Mouse (Mus musculus) intestine, embryonic 14.5 days (tissue): ENCODE data around the gene Gpr61. TPM values are rescaled to one million over a fixed set of nuclear protein-coding genes. Genes with fewer than 3 reads are reported as not detected.

ENCODE experiments used
- ATAC-seq: fragments of 200-750 bp; cut with Nextera tagmentation; replicated peaks from 2 replicates; pipeline ENCODE4 v1.8.0; 2017; ENCODE audit warnings: low read depth, moderate number of reproducible peaks, moderate TSS enrichment, moderate library complexity; ENCODE audit not compliant: low FRiP score, low TSS enrichment
- DNase-seq: peaks from one replicate; pipeline ENCODE4 v3.0.0-alpha.2; 2018; ENCODE audit warnings: low spot score
- H3K27ac ChIP-seq: fragments of 300-500 bp; sonication (generic); 2 replicates; pipeline ENCODE4 v1.5.1; 2014; ENCODE audit warnings: low read depth, mild to moderate bottlenecking, control low read depth
- H3K27me3 ChIP-seq: fragments of 300-500 bp; sonication (generic); replicated peaks from 2 replicates; pipeline ENCODE4 v1.6.1; 2014; ENCODE audit warnings: low read length, control low read depth; ENCODE audit not compliant: control insufficient read depth, insufficient read depth
- H3K36me3 ChIP-seq: fragments of 300-500 bp; sonication (generic); 2 replicates; pipeline ENCODE4 v1.6.1; 2014; ENCODE audit warnings: low read length, control low read depth; ENCODE audit not compliant: control insufficient read depth, insufficient read depth
- H3K4me1 ChIP-seq: fragments of 300-500 bp; sonication (generic); replicated peaks from 2 replicates; pipeline ENCODE4 v1.6.1; 2014; ENCODE audit warnings: low read length, control low read depth, mixed read lengths; ENCODE audit not compliant: control insufficient read depth, insufficient read depth
- H3K4me2 ChIP-seq: fragments of 300-500 bp; sonication (generic); 2 replicates; pipeline ENCODE4 v1.6.1; 2014; ENCODE audit warnings: low read length
- H3K4me3 ChIP-seq: fragments of 300-500 bp; sonication (generic); 2 replicates; pipeline ENCODE4 v1.5.1; 2014; ENCODE audit warnings: low read depth, low read length, control low read depth, mixed read lengths
- H3K9ac ChIP-seq: fragments of 300-500 bp; sonication (generic); 2 replicates; pipeline ENCODE4 v1.6.1; 2014; ENCODE audit warnings: mild to moderate bottlenecking, low read length
- H3K9me3 ChIP-seq: fragments of 300-500 bp; sonication (generic); 2 replicates; pipeline ENCODE4 v1.6.1; 2016; ENCODE audit warnings: low read length, control low read depth; ENCODE audit not compliant: control insufficient read depth
- WGBS: fragments of 180-500 bp; shearing (Covaris S2); extraction: QIAGEN DNeasy Blood & Tissue Kit; methylation state at CpG from one replicate; pipeline ENCODE4 v1.1.7; 2014; 5-methylcytosine and 5-hydroxymethylcytosine counted together
- polyA plus RNA-seq: library from polyadenylated mRNA; unstranded; fragments of >200 nt; fragmentation: Nextera tagmentation; extraction: Ambion mirVana; gene quantifications from 2 replicates; pipeline ENCODE4 v1.2.1, GENCODE M21; 2014

Gene Gpr61
- polyA plus RNA-seq: 0.04 and 0.26 TPM in 2 replicates

GRCm38 (mm10) chr3:108154656-108155055, at the start of gene Gpr61:
Gpr61 (minus strand) TSS chr3:108154882.
- Histone ChIP-seq H3K9me3 (no peaks in the 10 kb centered on the region), H3K4me2 (no peak within 1 kb of the TSS), H3K36me3 (no peaks in the 10 kb centered on the region), H3K4me1 (no peaks in the 10 kb centered on the region), H3K27ac (no peak within 1 kb of the TSS), H3K4me3 (no peak within 1 kb of the TSS), H3K9ac (no peak within 1 kb of the TSS), H3K27me3 (no peaks in the 10 kb centered on the region)
- DNase-seq: peak; percentile 35
- WGBS: 41% methylated on average over 4 of the region's 4 CpGs
- no peak for ATAC-seq

- peaks cover 53% of the 10 kb centered on the region for H3K36me3 ChIP-seq
- no peak overlapping the region for H3K4me2 ChIP-seq
- H3K9me3 ChIP-seq: no peaks in the 10 kb centered on the region
- no peak overlapping the region for H3K9ac ChIP-seq
- WGBS: 83% methylated on average over 11 of the region's 11 CpGs
- peaks cover 20% of the 10 kb centered on the region for H3K4me1 ChIP-seq
- H3K27ac ChIP-seq: no peak overlapping the region
- no peak overlapping the region for H3K4me3 ChIP-seq
- DNase-seq: no peak
- no peaks in the 10 kb centered on the region for H3K27me3 ChIP-seq
- no peak for ATAC-seq
Observed at GRCm38 (mm10) chr3:108204470-108204869, 49.8 kb upstream of the Gpr61 start.

- 82% methylated on average over 11 of the region's 11 CpGs for WGBS
- ATAC-seq: no peak
Observed at GRCm38 (mm10) chr3:108203621-108204325, 49.1 kb upstream of the Gpr61 start.

GRCm38 (mm10) chr3:108203212-108203611, 48.5 kb upstream of the Gpr61 start:
- Histone ChIP-seq H3K4me2 (no peak overlapping the region), H3K36me3 (peaks cover 59% of the 10 kb centered on the region), H3K4me1 (peaks cover 7% of the 10 kb centered on the region; the same call in 1 of the 2 replicates), H3K27ac (no peak overlapping the region), H3K9ac (no peak overlapping the region), H3K27me3 (no peaks in the 10 kb centered on the region), H3K9me3 (no peaks in the 10 kb centered on the region), H3K4me3 (no peak overlapping the region)
- ATAC-seq (no peak), DNase-seq (no peak)
- WGBS: 92% methylated on average over 13 of the region's 13 CpGs

More at GRCm38 (mm10) chr3:108203621-108204325, 49.1 kb upstream of the Gpr61 start:
- peak; percentile 95 for DNase-seq
- Histone ChIP-seq H3K27me3 (no peaks in the 10 kb centered on the region), H3K4me2 (no peak overlapping the region), H3K36me3 (peaks cover 56% of the 10 kb centered on the region), H3K4me1 (peaks cover 13% of the 10 kb centered on the region), H3K9ac (no peak overlapping the region), H3K27ac (no peak overlapping the region), H3K9me3 (no peaks in the 10 kb centered on the region), H3K4me3 (no peak overlapping the region)

GRCm38 (mm10) chr3:108202506-108202905, 47.8 kb upstream of the Gpr61 start:
- H3K36me3 ChIP-seq: peaks cover 63% of the 10 kb centered on the region
- ATAC-seq (no peak), DNase-seq (no peak)
- no peak overlapping the region for H3K4me2 ChIP-seq
- no peak overlapping the region for H3K9ac ChIP-seq
- H3K4me1 ChIP-seq: peaks cover 5% of the 10 kb centered on the region; the same call in 1 of the 2 replicates
- no peak overlapping the region for H3K4me3 ChIP-seq
- H3K27me3 ChIP-seq: no peaks in the 10 kb centered on the region
- H3K27ac ChIP-seq: no peak overlapping the region
- H3K9me3 ChIP-seq: no peaks in the 10 kb centered on the region

GRCm38 (mm10) chr3:108200329-108201323, 45.9 kb upstream of the Gpr61 start, which contains the start of gene Cyb561d1:
Cyb561d1 (minus strand) TSS chr3:108201212.
- Histone ChIP-seq H3K4me3 (peak within 1 kb of the TSS; percentile 70), H3K4me2 (peak within 1 kb of the TSS; percentile 69), H3K27ac (peak within 1 kb of the TSS; percentile 88), H3K9me3 (no peaks in the 10 kb centered on the region), H3K36me3 (peaks cover 44% of the 10 kb centered on the region), H3K27me3 (no peaks in the 10 kb centered on the region), H3K4me1 (peaks cover 14% of the 10 kb centered on the region; the same call in 1 of the 2 replicates), H3K9ac (peak within 1 kb of the TSS; percentile 55)
- DNase-seq: peak; percentile 99
- 3% methylated on average over 43 of the region's 44 CpGs for WGBS
- ATAC-seq: peak; percentile 96

- H3K36me3 ChIP-seq: peaks cover 30% of the 10 kb centered on the region
- H3K4me2 ChIP-seq: peak overlapping the region; percentile 69; the same call in 1 of the 2 replicates
- H3K27ac ChIP-seq: no peak overlapping the region
- no peaks in the 10 kb centered on the region for H3K9me3 ChIP-seq
- no peak overlapping the region for H3K9ac ChIP-seq
- no peaks in the 10 kb centered on the region for H3K27me3 ChIP-seq
- H3K4me3 ChIP-seq: no peak overlapping the region
- peaks cover 14% of the 10 kb centered on the region; the same call in 1 of the 2 replicates for H3K4me1 ChIP-seq
- DNase-seq (no peak), ATAC-seq (no peak)
- 95% methylated on average over 6 of the region's 6 CpGs for WGBS
Observed at GRCm38 (mm10) chr3:108199231-108199630, 44.5 kb upstream of the Gpr61 start.

- Histone ChIP-seq H3K4me2 (peak overlapping the region; percentile 30), H3K27ac (no peak overlapping the region), H3K9me3 (no peaks in the 10 kb centered on the region), H3K4me3 (no peak overlapping the region), H3K36me3 (peaks cover 16% of the 10 kb centered on the region), H3K27me3 (no peaks in the 10 kb centered on the region), H3K4me1 (peaks cover 14% of the 10 kb centered on the region; the same call in 1 of the 2 replicates), H3K9ac (no peak overlapping the region)
- peak; percentile 64 for DNase-seq
- 0 out of 2 replicates have a peak, but pooled peaks have one; percentile 12 for ATAC-seq
- 17% methylated on average over 13 of the region's 14 CpGs for WGBS
Observed at GRCm38 (mm10) chr3:108197066-108197497, 42.4 kb upstream of the Gpr61 start.
